Mouse (Mus musculus): ENCODE results near the gene Specc1l. TPM values are rescaled to one million over a fixed set of nuclear protein-coding genes. Genes with fewer than 3 reads are reported as not detected.

The Specc1l gene
- polyA plus RNA-seq, 1 experiment from 2014 or later: 23.4 TPM

GRCm38 (mm10) chr10:75246331-75246730 lies 34.5 kb downstream of the Specc1l start:
- Histone ChIP-seq H3K36me3 (ENCODE audit: control insufficient read depth, insufficient read depth, low read length) (peaks cover 11% of the 10 kb centered on the region), H3K9ac (ENCODE audit: low read length) (no peak overlapping the region), H3K27me3 (ENCODE audit: control insufficient read depth, insufficient read depth, low read length) (no peaks in the 10 kb centered on the region), H3K4me2 (ENCODE audit: low read depth, severe bottlenecking) (no peak overlapping the region), H3K4me1 (ENCODE audit: control insufficient read depth, insufficient read depth, low read length) (no peaks in the 10 kb centered on the region), H3K4me3 (ENCODE audit: low read depth, low read length) (no peak overlapping the region), H3K27ac (replicated peaks; ENCODE audit: low read depth, low read length) (no peak overlapping the region), H3K9me3 (ENCODE audit: control insufficient read depth, low read length) (no peaks in the 10 kb centered on the region)
- WGBS: 94% methylated on average over 10 of the region's 10 CpGs
- DNase-seq (ENCODE audit: low spot score) (no peak), ATAC-seq (ENCODE audit: insufficient number of reproducible peaks, low FRiP score, low TSS enrichment, low read depth) (no peak)

- DNase-seq (ENCODE audit: low spot score): no peak
Observed at GRCm38 (mm10) chr10:75251011-75251410, 39.1 kb downstream of the Specc1l start.

GRCm38 (mm10) chr10:75252301-75253022 lies 40.6 kb downstream of the Specc1l start:
- H3K4me2 ChIP-seq (ENCODE audit: low read depth, severe bottlenecking): no peak overlapping the region
- H3K27ac ChIP-seq (replicated peaks; ENCODE audit: low read depth, low read length): no peak overlapping the region; the same call in 1 of the 2 replicates
- H3K36me3 ChIP-seq (ENCODE audit: control insufficient read depth, insufficient read depth, low read length): peaks cover 3% of the 10 kb centered on the region; the same call in 1 of the 2 replicates
- H3K9me3 ChIP-seq (ENCODE audit: control insufficient read depth, low read length): no peaks in the 10 kb centered on the region
- no peaks in the 10 kb centered on the region for H3K27me3 ChIP-seq (ENCODE audit: control insufficient read depth, insufficient read depth, low read length)
- peaks cover 4% of the 10 kb centered on the region for H3K4me1 ChIP-seq (ENCODE audit: control insufficient read depth, insufficient read depth, low read length)
- 66% methylated on average over 13 of the region's 13 CpGs for WGBS
- H3K4me3 ChIP-seq (ENCODE audit: low read depth, low read length): no peak overlapping the region
- ATAC-seq (ENCODE audit: insufficient number of reproducible peaks, low FRiP score, low TSS enrichment, low read depth): no peak
- H3K9ac ChIP-seq (ENCODE audit: low read length): no peak overlapping the region
- peak; percentile 30 for DNase-seq (ENCODE audit: low spot score)

More at GRCm38 (mm10) chr10:75251011-75251410, 39.1 kb downstream of the Specc1l start:
- WGBS: 75% methylated on average over 2 of the region's 2 CpGs
- Histone ChIP-seq H3K4me2 (ENCODE audit: low read depth, severe bottlenecking) (no peak overlapping the region), H3K27me3 (ENCODE audit: control insufficient read depth, insufficient read depth, low read length) (no peaks in the 10 kb centered on the region), H3K4me3 (ENCODE audit: low read depth, low read length) (no peak overlapping the region), H3K27ac (replicated peaks; ENCODE audit: low read depth, low read length) (no peak overlapping the region), H3K9me3 (ENCODE audit: control insufficient read depth, low read length) (no peaks in the 10 kb centered on the region), H3K4me1 (ENCODE audit: control insufficient read depth, insufficient read depth, low read length) (peaks cover 4% of the 10 kb centered on the region), H3K36me3 (ENCODE audit: control insufficient read depth, insufficient read depth, low read length) (peaks cover 5% of the 10 kb centered on the region; the same call in 1 of the 2 replicates), H3K9ac (ENCODE audit: low read length) (no peak overlapping the region)
- ATAC-seq (ENCODE audit: insufficient number of reproducible peaks, low FRiP score, low TSS enrichment, low read depth): no peak

GRCm38 (mm10) chr10:75255091-75255490 lies 43.2 kb downstream of the Specc1l start:
- Histone ChIP-seq H3K27ac (replicated peaks; ENCODE audit: low read depth, low read length) (no peak overlapping the region), H3K9me3 (ENCODE audit: control insufficient read depth, low read length) (no peaks in the 10 kb centered on the region), H3K36me3 (ENCODE audit: control insufficient read depth, insufficient read depth, low read length) (no peaks in the 10 kb centered on the region), H3K4me1 (ENCODE audit: control insufficient read depth, insufficient read depth, low read length) (peaks cover 4% of the 10 kb centered on the region), H3K27me3 (ENCODE audit: control insufficient read depth, insufficient read depth, low read length) (no peaks in the 10 kb centered on the region), H3K9ac (ENCODE audit: low read length) (no peak overlapping the region), H3K4me3 (ENCODE audit: low read depth, low read length) (no peak overlapping the region), H3K4me2 (ENCODE audit: low read depth, severe bottlenecking) (no peak overlapping the region)
- ATAC-seq (ENCODE audit: insufficient number of reproducible peaks, low FRiP score, low TSS enrichment, low read depth) (no peak), DNase-seq (ENCODE audit: low spot score) (no peak)
- 66% methylated on average over 2 of the region's 2 CpGs for WGBS

- DNase-seq (ENCODE audit: low spot score) (no peak), ATAC-seq (ENCODE audit: insufficient number of reproducible peaks, low FRiP score, low TSS enrichment, low read depth) (no peak)
- WGBS: 88% methylated on average over 3 of the region's 3 CpGs
- H3K4me1 ChIP-seq (ENCODE audit: control insufficient read depth, insufficient read depth, low read length): peaks cover 1% of the 10 kb centered on the region
- no peaks in the 10 kb centered on the region for H3K9me3 ChIP-seq (ENCODE audit: control insufficient read depth, low read length)
- H3K36me3 ChIP-seq (ENCODE audit: control insufficient read depth, insufficient read depth, low read length): peaks cover 3% of the 10 kb centered on the region; the same call in 1 of the 2 replicates
- H3K27me3 ChIP-seq (ENCODE audit: control insufficient read depth, insufficient read depth, low read length): no peaks in the 10 kb centered on the region
- H3K4me2 ChIP-seq (ENCODE audit: low read depth, severe bottlenecking): no peak overlapping the region
- H3K27ac ChIP-seq (replicated peaks; ENCODE audit: low read depth, low read length): no peak overlapping the region
- no peak overlapping the region for H3K9ac ChIP-seq (ENCODE audit: low read length)
- no peak overlapping the region for H3K4me3 ChIP-seq (ENCODE audit: low read depth, low read length)
Observed at GRCm38 (mm10) chr10:75257401-75257800, 45.5 kb downstream of the Specc1l start.

- WGBS: 78% methylated on average over 5 of the region's 5 CpGs
- Histone ChIP-seq H3K27ac (replicated peaks; ENCODE audit: low read depth, low read length) (no peak overlapping the region), H3K27me3 (ENCODE audit: control insufficient read depth, insufficient read depth, low read length) (no peaks in the 10 kb centered on the region), H3K4me3 (ENCODE audit: low read depth, low read length) (no peak overlapping the region), H3K9me3 (ENCODE audit: control insufficient read depth, low read length) (no peaks in the 10 kb centered on the region), H3K36me3 (ENCODE audit: control insufficient read depth, insufficient read depth, low read length) (peaks cover 5% of the 10 kb centered on the region), H3K4me2 (ENCODE audit: low read depth, severe bottlenecking) (no peak overlapping the region), H3K4me1 (ENCODE audit: control insufficient read depth, insufficient read depth, low read length) (no peaks in the 10 kb centered on the region), H3K9ac (ENCODE audit: low read length) (no peak overlapping the region)
- no peak for ATAC-seq (ENCODE audit: insufficient number of reproducible peaks, low FRiP score, low TSS enrichment, low read depth)
- no peak for DNase-seq (ENCODE audit: low spot score)
Observed at GRCm38 (mm10) chr10:75258241-75258640, 46.4 kb downstream of the Specc1l start.

GRCm38 (mm10) chr10:75261268-75261667 lies 49.4 kb downstream of the Specc1l start:
- no peak for DNase-seq (ENCODE audit: low spot score)
- no peak for ATAC-seq (ENCODE audit: insufficient number of reproducible peaks, low FRiP score, low TSS enrichment, low read depth)
- WGBS: 98% methylated on average over 5 of the region's 5 CpGs
- Histone ChIP-seq H3K27me3 (ENCODE audit: control insufficient read depth, insufficient read depth, low read length) (no peaks in the 10 kb centered on the region), H3K4me1 (ENCODE audit: control insufficient read depth, insufficient read depth, low read length) (no peaks in the 10 kb centered on the region), H3K36me3 (ENCODE audit: control insufficient read depth, insufficient read depth, low read length) (peaks cover 13% of the 10 kb centered on the region), H3K9ac (ENCODE audit: low read length) (no peak overlapping the region), H3K27ac (replicated peaks; ENCODE audit: low read depth, low read length) (no peak overlapping the region), H3K4me2 (ENCODE audit: low read depth, severe bottlenecking) (no peak overlapping the region), H3K9me3 (ENCODE audit: control insufficient read depth, low read length) (no peaks in the 10 kb centered on the region), H3K4me3 (ENCODE audit: low read depth, low read length) (no peak overlapping the region)

GRCm38 (mm10) chr10:75264993-75265555 lies 53.2 kb downstream of the Specc1l start:
- 78% methylated on average over 3 of the region's 3 CpGs for WGBS
- Histone ChIP-seq H3K4me1 (ENCODE audit: control insufficient read depth, insufficient read depth, low read length) (no peaks in the 10 kb centered on the region), H3K27ac (replicated peaks; ENCODE audit: low read depth, low read length) (no peak overlapping the region)

More at GRCm38 (mm10) chr10:75264993-75265555, 53.2 kb downstream of the Specc1l start:
- DNase-seq (ENCODE audit: low spot score) (no peak), ATAC-seq (ENCODE audit: insufficient number of reproducible peaks, low FRiP score, low TSS enrichment, low read depth) (no peak)
- no peaks in the 10 kb centered on the region for H3K27me3 ChIP-seq (ENCODE audit: control insufficient read depth, insufficient read depth, low read length)
- no peak overlapping the region for H3K4me3 ChIP-seq (ENCODE audit: low read depth, low read length)
- H3K36me3 ChIP-seq (ENCODE audit: control insufficient read depth, insufficient read depth, low read length): peaks cover 16% of the 10 kb centered on the region
- H3K9ac ChIP-seq (ENCODE audit: low read length): no peak overlapping the region
- no peak overlapping the region for H3K4me2 ChIP-seq (ENCODE audit: low read depth, severe bottlenecking)
- H3K9me3 ChIP-seq (ENCODE audit: control insufficient read depth, low read length): no peaks in the 10 kb centered on the region
